Comparison of ENCODE assay signal across 29 mouse cellular contexts in genomic region chr4:143239615-143240201, GRCm38 (mm10). TPM values are rescaled to one million over a fixed set of nuclear protein-coding genes. Genes with fewer than 3 reads are reported as not detected.
A peak's percentile ranks its signal among the peaks of the same experiment; 100 is the strongest.
DNase-seq lines count a peak whose midpoint lies in the region; ATAC-seq and TF ChIP-seq lines count a peak whose summit lies in the region.
"Had no signal": no experiment of that assay in that cellular context is flagged by ENCODE, and none has a peak within 500 bp of the region (broad histone marks: within the 10 kb centered on the region; RNA-seq: fewer than 3 reads in every experiment).

No protein-coding gene starts in this region.

- peaks cover 5% of the 10 kb centered on the region for H3K9me3 ChIP-seq in E14TG2a.4 (ENCODE audit: low read length)
- no peaks in the 10 kb centered on the region for H3K9me3 ChIP-seq in ES-E14 (ENCODE audit: control insufficient read depth, insufficient read depth, low read depth, low read length)
- no peaks in the 10 kb centered on the region; the same call in 1 of the 2 replicates for H3K9me3 ChIP-seq in liver, postnatal 0 days (ENCODE audit: low read length)
- no peaks in the 10 kb centered on the region for H3K9me3 ChIP-seq in heart, embryonic 11.5 days (replicated peaks; ENCODE audit: control insufficient read depth, low read length)
- H3K9me3 ChIP-seq: embryonic facial prominence, embryonic 12.5 days; heart, embryonic 15.5 days; intestine, embryonic 15.5 days; limb, embryonic 12.5 days; midbrain, embryonic 13.5 days; neural tube, embryonic 13.5 days had no signal

- WGBS in bone marrow, adult 2 months: 38% methylated on average over 9 of the region's 9 CpGs
- WGBS in liver, postnatal 0 days (ENCODE audit: insufficient replicate concordance): 56% methylated on average over 9 of the region's 9 CpGs
- 86% methylated on average over 9 of the region's 9 CpGs for WGBS in heart, embryonic 11.5 days (ENCODE audit: insufficient replicate concordance)

- ATAC-seq in liver, postnatal 0 days: 0 out of 2 replicates have a peak, but pooled peaks have one; percentile 17
- ATAC-seq in heart, embryonic 11.5 days (replicated peaks; ENCODE audit: insufficient number of reproducible peaks, low FRiP score, low TSS enrichment): no peak
- ATAC-seq: forebrain, embryonic 16.5 days; intestine, embryonic 15.5 days; midbrain, embryonic 13.5 days had no signal

- H3K27me3 ChIP-seq in E14TG2a.4 (ENCODE audit: insufficient read depth, low read length): no peaks in the 10 kb centered on the region
- no peaks in the 10 kb centered on the region for H3K27me3 ChIP-seq in liver, postnatal 0 days (ENCODE audit: insufficient read depth, low read length)
- no peaks in the 10 kb centered on the region for H3K27me3 ChIP-seq in heart, embryonic 11.5 days (ENCODE audit: control insufficient read depth, insufficient read depth, low read length)
- H3K27me3 ChIP-seq: CH12.LX; embryonic facial prominence, embryonic 12.5 days; heart, embryonic 15.5 days; hindbrain, embryonic 12.5 days; intestine, embryonic 15.5 days; limb, embryonic 12.5 days; midbrain, embryonic 13.5 days; neural tube, embryonic 13.5 days had no signal

- no peak for TF ChIP-seq EP300 in liver, postnatal 0 days (IDR thresholded peaks at IDR 0.05; ENCODE audit: low read depth)

- in situ Hi-C loops in ES-E14 (cut with MboI; ENCODE audit: low sequenced_read_pairs in 2 of 2, unreplicated experiment in 2 of 2): no loop called here

- peak overlapping the region; percentile 87 for H3K27ac ChIP-seq in ES-E14 (ENCODE audit: insufficient read depth, low read depth, low read length, poor library complexity, severe bottlenecking)
- peak overlapping the region; percentile 56; the same call in 1 of the 2 replicates for H3K27ac ChIP-seq in bone marrow, adult 2 months (ENCODE audit: control insufficient read depth, insufficient read depth, low read depth, low read length, poor library complexity)
- H3K27ac ChIP-seq in liver, postnatal 0 days (ENCODE audit: low read depth): no peak overlapping the region
- no peak overlapping the region for H3K27ac ChIP-seq in heart, embryonic 11.5 days (ENCODE audit: low read depth, low read length)
- H3K27ac ChIP-seq: embryonic facial prominence, embryonic 12.5 days; forebrain, embryonic 10.5 days; gastrocnemius, adult 2 months; heart, embryonic 15.5 days; hindbrain, embryonic 12.5 days; hindbrain, postnatal 0 days; intestine, embryonic 15.5 days; limb, embryonic 12.5 days; midbrain, embryonic 13.5 days; neural tube, embryonic 13.5 days had no signal

- no peak overlapping the region for H3K4me2 ChIP-seq in liver, postnatal 0 days (ENCODE audit: low read depth, low read length)
- H3K4me2 ChIP-seq in heart, embryonic 11.5 days: no peak overlapping the region
- H3K4me2 ChIP-seq: embryonic facial prominence, embryonic 12.5 days; heart, embryonic 15.5 days; hindbrain, embryonic 12.5 days; intestine, embryonic 15.5 days; limb, embryonic 12.5 days; midbrain, embryonic 13.5 days; neural tube, embryonic 13.5 days had no signal

- H3K4me3 ChIP-seq in E14TG2a.4 (replicated peaks; ENCODE audit: low read length) (0 out of 2 replicates have a peak overlapping the region, but pooled peaks have one; percentile 23), ES-E14 (ENCODE audit: insufficient read depth in 1 of 2, low read depth in 1 of 2, low read length in 2 of 2, poor library complexity in 1 of 2, severe bottlenecking in 1 of 2) (peak overlapping the region; percentile 2 to 48; a peak in 2 of 4 replicates)
- H3K4me3 ChIP-seq in bone marrow, adult 2 months (replicated peaks; ENCODE audit: control insufficient read depth, low read depth, low read length): no peak overlapping the region
- H3K4me3 ChIP-seq in liver, postnatal 0 days (ENCODE audit: low read depth, low read length): no peak overlapping the region
- H3K4me3 ChIP-seq in heart, embryonic 11.5 days (ENCODE audit: low read depth, low read length): no peak overlapping the region
- H3K4me3 ChIP-seq: embryonic facial prominence, embryonic 12.5 days; forebrain, embryonic 10.5 days; gastrocnemius, adult 2 months; heart, embryonic 15.5 days; hindbrain, embryonic 12.5 days; intestine, embryonic 15.5 days; limb, embryonic 12.5 days; midbrain, embryonic 13.5 days; neural tube, embryonic 13.5 days had no signal

- peaks cover 30% of the 10 kb centered on the region for H3K4me1 ChIP-seq in E14TG2a.4 (replicated peaks; ENCODE audit: low read depth, low read length)
- H3K4me1 ChIP-seq in ES-E14 (ENCODE audit: control insufficient read depth in 2 of 2, insufficient read depth in 2 of 2, low read length in 2 of 2, poor library complexity in 1 of 2): no peaks in the 10 kb centered on the region
- peaks cover 2% of the 10 kb centered on the region; the same call in 1 of the 2 replicates for H3K4me1 ChIP-seq in bone marrow, adult 2 months (ENCODE audit: control insufficient read depth, insufficient read depth, low read length)
- no peaks in the 10 kb centered on the region for H3K4me1 ChIP-seq in liver, postnatal 0 days (ENCODE audit: insufficient read depth)
- H3K4me1 ChIP-seq in heart, embryonic 11.5 days (ENCODE audit: control insufficient read depth, insufficient read depth, low read length): no peaks in the 10 kb centered on the region
- H3K4me1 ChIP-seq: embryonic facial prominence, embryonic 12.5 days; hindbrain, embryonic 12.5 days; intestine, embryonic 15.5 days had no signal

- TF ChIP-seq CTCF in E14TG2a.4 (conservative IDR thresholded peaks at IDR 0.05; ENCODE audit: low read length): no peak
- TF ChIP-seq CTCF in bone marrow, adult 2 months (IDR thresholded peaks at IDR 0.05; ENCODE audit: control insufficient read depth, insufficient read depth, low read length): no peak
- TF ChIP-seq CTCF in liver, postnatal 0 days (IDR thresholded peaks at IDR 0.05; ENCODE audit: low read depth): no peak

- peak overlapping the region; percentile 72; the same call in 1 of the 2 replicates for H3K9ac ChIP-seq in ES-E14 (ENCODE audit: insufficient read depth, low read depth, low read length, poor library complexity, severe bottlenecking)
- H3K9ac ChIP-seq in liver, postnatal 0 days (replicated peaks): no peak overlapping the region
- H3K9ac ChIP-seq in heart, embryonic 11.5 days (ENCODE audit: low read depth, low read length): no peak overlapping the region
- H3K9ac ChIP-seq: embryonic facial prominence, embryonic 12.5 days; heart, embryonic 15.5 days; hindbrain, embryonic 12.5 days; intestine, embryonic 15.5 days; limb, embryonic 12.5 days; midbrain, embryonic 13.5 days; neural tube, embryonic 13.5 days had no signal

- H3K36me3 ChIP-seq in E14TG2a.4 (ENCODE audit: insufficient read depth, low read length) (no peaks in the 10 kb centered on the region), ES-E14 (ENCODE audit: control insufficient read depth, insufficient read depth, low read length, poor library complexity, severe bottlenecking) (no peaks in the 10 kb centered on the region)
- no peaks in the 10 kb centered on the region for H3K36me3 ChIP-seq in liver, postnatal 0 days (replicated peaks; ENCODE audit: insufficient read depth, low read length)
- no peaks in the 10 kb centered on the region for H3K36me3 ChIP-seq in heart, embryonic 11.5 days (ENCODE audit: control insufficient read depth, insufficient read depth, low read length)
- H3K36me3 ChIP-seq: embryonic facial prominence, embryonic 12.5 days; forebrain, embryonic 10.5 days; heart, embryonic 15.5 days; hindbrain, embryonic 12.5 days; intestine, embryonic 15.5 days; limb, embryonic 12.5 days; midbrain, embryonic 13.5 days; neural tube, embryonic 13.5 days had no signal

- TF ChIP-seq POLR2A in bone marrow, adult 2 months (IDR thresholded peaks at IDR 0.05; ENCODE audit: borderline replicate concordance, control insufficient read depth, low read depth, low read length): no peak

- no peak for DNase-seq in ES-E14 (ENCODE audit: low read depth, low spot score)
- no peak for DNase-seq in liver, postnatal 0 days
- no peak for DNase-seq in layer of hippocampus, adult 9-10 months (ENCODE audit: low spot score)
- no peak for DNase-seq in kidney, postnatal 10 days
- DNase-seq: adrenal gland, postnatal 14 days; cerebellum, adult 18-20 months; cerebellum, postnatal 14 days; gastrocnemius, adult 2 months; kidney, adult 2 months; kidney, postnatal 4 days; layer of hippocampus, adult 9-11 months; lung, postnatal 36 days; right cerebral cortex, postnatal 4 days; thymus, postnatal 4 days had no signal

TF ChIP-seq in ES-E14, 5 proteins besides CTCF, POLR2A, EP300 and RAD21:
- TF ChIP-seq MAFK (IDR thresholded peaks at IDR 0.05; ENCODE audit: insufficient read depth, low read depth, low read length) (no peak), CHD2 (IDR thresholded peaks at IDR 0.05; ENCODE audit: low read depth, low read length) (no peak), ZC3H11A (IDR thresholded peaks at IDR 0.05; ENCODE audit: borderline replicate concordance, low read depth, low read length) (no peak), ZNF384 (IDR thresholded peaks at IDR 0.05; ENCODE audit: low read depth, low read length) (no peak), HCFC1 (IDR thresholded peaks at IDR 0.05; ENCODE audit: borderline replicate concordance, insufficient read depth, low read length) (no peak)
TF ChIP-seq in ES-E14: peak in this region for 0.

RNA-seq across cellular contexts. Expression of gene Prdm2, which starts 26.9 kb away (rescaled TPM):
- 8.5 and 11.0 TPM in 2 replicates for total RNA-seq in ES-E14 (2012; rRNA removed)
- 7.9 and 17.7 TPM in 2 replicates for polyA plus RNA-seq in bone marrow, adult 2 months (2011; ENCODE audit: insufficient read depth, insufficient read length, low replicate concordance, missing spikeins)
- 2.6 and 4.1 TPM in 2 replicates for polyA plus RNA-seq in liver, postnatal 0 days (2015; fragmentation: Nextera tagmentation; extraction: Ambion mirVana)
- 8.1 and 11.0 TPM in 2 replicates for polyA plus RNA-seq in heart, embryonic 11.5 days (2014; fragmentation: Nextera tagmentation; extraction: Ambion mirVana)

RNA-seq across cellular contexts. Expression of gene Pdpn, which starts 59.7 kb away (rescaled TPM):
- total RNA-seq in ES-E14 (2012; rRNA removed): 21.7 and 27.4 TPM in 2 replicates
- polyA plus RNA-seq in bone marrow, adult 2 months (2011; ENCODE audit: insufficient read depth, insufficient read length, low replicate concordance, missing spikeins): 14.1 TPM in 1 of 2 replicates, not detected in the other
- 1.6 TPM in 2 replicates for polyA plus RNA-seq in liver, postnatal 0 days (2015; fragmentation: Nextera tagmentation; extraction: Ambion mirVana)
- polyA plus RNA-seq in heart, embryonic 11.5 days (2014; fragmentation: Nextera tagmentation; extraction: Ambion mirVana): 28.4 and 29.1 TPM in 2 replicates
- total RNA-seq: CH12.LX; megakaryocyte-erythroid progenitor cell, adult 5-6 weeks had no signal

Comparison
In these comparisons a context has a peak if more than half of its experiments do, and no peak if none do; other contexts are left out.
1. H3K4me3 ChIP-seq: peak in E14TG2a.4 (single experiment) and ES-E14 (2 of 2); none in bone marrow, adult 2 months (single experiment), liver, postnatal 0 days (single experiment) and heart, embryonic 11.5 days (single experiment).
2. H3K27ac ChIP-seq: peak in ES-E14 (single experiment) and bone marrow, adult 2 months (single experiment); none in liver, postnatal 0 days (single experiment) and heart, embryonic 11.5 days (single experiment).